Mouse (Mus musculus): ENCODE measurements around the gene Rrp8. TPM values are rescaled to one million over a fixed set of nuclear protein-coding genes. Genes with fewer than 3 reads are reported as not detected.

The Rrp8 gene
- 17.4 and 27.9 TPM in 2 replicates for polyA plus RNA-seq (2015; fragmentation: Nextera tagmentation; extraction: Ambion mirVana)

DNA sequence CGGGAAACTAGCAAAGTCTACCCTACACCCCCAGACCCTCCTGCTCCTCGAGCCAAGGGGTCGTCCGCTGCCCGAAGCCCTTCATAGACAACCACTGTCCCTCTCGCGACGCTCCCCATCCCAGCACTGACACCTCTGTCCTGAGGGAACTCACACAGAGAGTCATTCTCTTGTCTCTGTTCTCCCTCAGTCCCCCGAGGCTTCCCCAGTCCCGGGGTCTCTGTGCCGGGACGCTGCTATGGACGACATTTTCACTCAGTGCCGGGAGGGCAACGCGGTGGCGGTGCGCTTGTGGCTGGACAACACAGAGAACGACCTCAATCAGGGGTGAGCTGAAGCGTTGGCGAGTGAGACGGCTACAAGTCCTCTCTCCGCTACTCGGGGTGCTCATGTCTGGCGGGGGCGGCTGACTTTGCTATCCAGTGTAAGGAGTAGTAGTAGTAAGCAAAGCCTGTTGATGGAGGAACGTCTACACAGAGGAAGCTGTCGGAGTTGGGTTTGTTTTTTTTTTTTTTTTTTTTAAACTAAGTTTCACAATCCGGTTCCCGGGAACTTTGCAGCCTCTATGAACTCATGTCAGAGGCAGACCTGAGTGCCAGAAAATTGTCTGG is at the start of gene Rrp8:
Gene Rrp8 (minus strand): TSS at position 475 of the 611 bp plus-strand sequence.

DNA sequence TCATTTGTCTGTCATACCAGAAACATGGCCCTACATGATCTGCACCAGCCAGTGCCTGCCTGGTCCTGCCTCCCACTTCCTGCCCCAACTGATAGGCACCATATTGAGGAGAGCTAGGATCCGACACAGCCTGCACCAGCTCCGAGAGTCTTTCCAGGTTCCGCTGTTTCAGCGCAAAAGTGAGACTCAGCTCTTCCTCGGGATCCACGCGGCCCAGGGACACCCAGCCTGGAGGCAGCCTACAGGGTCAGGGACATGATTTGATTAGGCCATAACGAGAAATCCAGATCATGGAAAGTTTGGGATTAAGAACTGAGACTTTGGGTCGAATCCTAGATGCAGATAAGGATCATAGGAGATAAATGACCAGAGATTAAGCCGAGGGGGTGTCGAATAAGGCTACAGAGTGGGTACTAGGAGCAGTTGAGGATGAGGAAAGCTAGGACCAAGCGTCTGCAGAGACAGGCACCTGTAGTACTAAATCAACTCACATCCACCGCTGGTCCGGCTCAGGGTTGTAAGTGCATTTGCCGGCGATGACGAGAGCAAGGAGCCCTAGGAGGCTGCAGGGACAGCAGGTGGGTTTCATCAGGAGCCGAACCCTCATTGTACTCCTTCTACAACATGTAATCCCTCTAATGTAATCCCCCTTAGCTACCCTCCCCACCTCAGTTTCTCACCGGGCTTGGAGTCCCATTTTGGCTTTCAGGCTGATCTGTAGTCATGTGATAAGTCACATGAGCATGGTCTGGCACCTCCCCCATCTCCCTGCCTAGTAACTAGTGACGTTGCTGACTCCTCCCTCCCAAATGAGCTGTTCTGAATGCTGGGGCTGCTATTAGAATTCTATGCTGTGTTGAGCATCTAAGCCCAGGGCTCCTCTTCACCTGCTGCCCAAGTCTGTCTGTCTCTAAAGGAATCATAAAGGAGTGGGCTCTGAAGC is 14.6 kb upstream of the Rrp8 start, which contains the start of gene Tpp1:
Gene Tpp1 (minus strand): TSS at position 745 of the 943 bp plus-strand sequence.

DNA sequence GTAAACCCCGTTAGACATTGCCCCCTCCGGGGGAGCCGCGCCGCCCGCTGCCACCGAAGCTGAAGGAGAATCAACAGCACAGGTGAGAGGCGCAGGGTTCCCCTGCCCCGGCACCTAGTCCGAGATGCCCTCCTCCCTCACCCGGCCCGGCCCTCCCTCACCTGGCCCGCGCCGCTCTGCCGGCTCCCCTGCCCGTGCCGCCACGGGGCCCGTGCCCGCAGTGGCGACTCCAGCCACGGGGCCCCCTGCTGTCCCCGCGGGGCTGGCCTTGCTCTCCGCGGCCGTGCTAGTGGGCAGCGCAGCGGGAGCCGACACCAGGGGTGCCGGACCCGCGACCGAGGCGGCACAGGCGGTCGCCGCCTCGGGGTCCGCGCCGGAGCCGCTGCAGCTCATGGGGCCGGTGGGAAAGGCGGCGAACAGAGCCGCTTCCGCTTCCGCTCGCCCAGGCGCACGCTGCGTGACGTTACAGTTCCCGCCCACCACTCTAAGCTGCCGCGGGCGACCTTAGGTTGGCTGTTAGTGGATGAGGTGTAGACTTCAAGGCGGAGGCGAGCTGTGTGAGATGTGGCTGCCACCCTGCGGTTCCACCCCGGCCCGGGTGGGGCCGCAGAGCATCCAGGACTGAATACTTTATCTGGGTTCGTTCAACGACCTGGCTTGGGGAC is 6.9 kb upstream of the Rrp8 start, which contains the start of gene Taf10:
Gene Taf10 (minus strand): TSS at position 436 of the 665 bp plus-strand sequence.

DNA sequence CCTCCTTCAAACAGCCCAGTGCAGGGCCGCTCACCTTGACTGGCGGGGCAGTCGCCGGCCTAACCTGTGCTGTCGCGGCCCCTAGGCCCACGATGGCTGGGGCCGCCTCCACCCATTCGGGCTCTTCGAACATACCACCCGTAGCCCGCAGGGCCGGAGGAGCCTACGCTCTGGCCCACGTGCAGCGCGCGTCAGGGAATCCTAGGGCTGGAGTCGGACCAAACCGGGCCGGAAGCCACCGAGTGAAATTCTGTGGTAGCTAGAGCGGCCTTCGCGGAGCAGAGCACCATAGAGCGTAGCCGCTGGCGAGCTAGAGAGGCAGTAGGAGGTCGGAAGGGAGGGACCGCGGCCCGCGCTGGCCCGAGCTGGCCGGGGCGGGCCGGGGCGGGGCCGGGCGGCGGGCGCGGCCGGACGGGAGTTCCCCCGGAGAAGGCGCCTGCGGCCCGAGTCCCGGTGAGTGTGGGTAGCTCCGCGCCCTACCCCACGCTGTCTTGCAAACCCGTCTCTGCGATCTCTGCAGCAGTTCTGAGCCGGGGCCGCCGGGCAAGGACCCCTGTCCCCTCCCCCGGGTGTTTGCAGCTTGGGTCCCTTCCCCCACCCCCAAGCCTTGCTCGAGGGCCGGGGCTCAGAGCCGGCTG is 802 bp downstream of the Rrp8 start, which contains the start of gene Ilk:
Gene Ilk (plus strand): TSS at position 329 of the 638 bp plus-strand sequence.

Other genes with a start within 250 kb of the Rrp8 start
- 33.8 and 37.9 TPM in 2 replicates for gene Smpd1, start 183.0 kb downstream of the Rrp8 start, polyA plus RNA-seq (2015; fragmentation: Nextera tagmentation; extraction: Ambion mirVana)
- gene Apbb1, start 155.7 kb downstream of the Rrp8 start, polyA plus RNA-seq (2015; fragmentation: Nextera tagmentation; extraction: Ambion mirVana): 50.1 and 91.9 TPM in 2 replicates
- gene Hpx, start 137.2 kb downstream of the Rrp8 start, polyA plus RNA-seq (2015; fragmentation: Nextera tagmentation; extraction: Ambion mirVana): 46.1 and 53.0 TPM in 2 replicates
- 21.1 and 25.2 TPM in 2 replicates for gene Trim3, start 103.8 kb downstream of the Rrp8 start, polyA plus RNA-seq (2015; fragmentation: Nextera tagmentation; extraction: Ambion mirVana)
- 274 and 325 TPM in 2 replicates for gene Timm10b, start 97.3 kb downstream of the Rrp8 start, polyA plus RNA-seq (2015; fragmentation: Nextera tagmentation; extraction: Ambion mirVana)
- gene Arfip2, start 97.0 kb downstream of the Rrp8 start, polyA plus RNA-seq (2015; fragmentation: Nextera tagmentation; extraction: Ambion mirVana): 54.4 and 61.0 TPM in 2 replicates
- gene Gm45799, start 96.8 kb downstream of the Rrp8 start, polyA plus RNA-seq (2015; fragmentation: Nextera tagmentation; extraction: Ambion mirVana): 30.4 and 57.6 TPM in 2 replicates
- gene Dnhd1, start 86.6 kb downstream of the Rrp8 start, polyA plus RNA-seq (2015; fragmentation: Nextera tagmentation; extraction: Ambion mirVana): 0.91 and 0.95 TPM in 2 replicates
- gene Ilk, start 793 bp downstream of the Rrp8 start, polyA plus RNA-seq (2015; fragmentation: Nextera tagmentation; extraction: Ambion mirVana): 226 and 237 TPM in 2 replicates
- 146 and 158 TPM in 2 replicates for gene Taf10, start 7.0 kb upstream of the Rrp8 start, polyA plus RNA-seq (2015; fragmentation: Nextera tagmentation; extraction: Ambion mirVana)
- 58.5 and 125 TPM in 2 replicates for gene Tpp1, start 14.8 kb upstream of the Rrp8 start, polyA plus RNA-seq (2015; fragmentation: Nextera tagmentation; extraction: Ambion mirVana)
- 3.0 and 4.0 TPM in 2 replicates for gene Dchs1, start 50.3 kb upstream of the Rrp8 start, polyA plus RNA-seq (2015; fragmentation: Nextera tagmentation; extraction: Ambion mirVana)
- gene Mrpl17, start 73.7 kb upstream of the Rrp8 start, polyA plus RNA-seq (2015; fragmentation: Nextera tagmentation; extraction: Ambion mirVana): 438 and 446 TPM in 2 replicates
- gene Gm4070, start 216.6 kb upstream of the Rrp8 start, polyA plus RNA-seq (2015; fragmentation: Nextera tagmentation; extraction: Ambion mirVana): 0.82 and 1.7 TPM in 2 replicates

All from adrenal gland, postnatal 0 days (tissue).